ENCODE assay signal across 9 mouse cellular contexts in genomic region chr8:13676302-13676700, GRCm38 (mm10). TPM values are rescaled to one million over a fixed set of nuclear protein-coding genes. Genes with fewer than 3 reads are reported as not detected.
DNase-seq lines count a peak whose midpoint lies in the region; ATAC-seq lines count a peak whose summit lies in the region.
"Had no signal": no experiment of that assay in that cellular context is flagged by ENCODE, and none has a peak within 500 bp of the region (broad histone marks: within the 10 kb centered on the region; RNA-seq: fewer than 3 reads in every experiment).

No protein-coding gene starts in this region.

- H3K36me3 ChIP-seq in intestine, embryonic 15.5 days = no peaks in the 10 kb centered on the region

- peak overlapping the region; percentile 87 for H3K27ac ChIP-seq in intestine, embryonic 15.5 days

- H3K9ac ChIP-seq in intestine, embryonic 15.5 days = peak overlapping the region; percentile 64

- H3K9me3 ChIP-seq in intestine, embryonic 15.5 days = no peaks in the 10 kb centered on the region

- intact Hi-C loops in left cerebral cortex, postnatal 4 days (cut with DNase I) = loop anchor here (2.0 kb wide), 1 partner anchor 74 kb away; no protein-coding TSS in a partner anchor

- 0 out of 2 replicates have a peak, but pooled peaks have one; percentile 5 for ATAC-seq in intestine, embryonic 15.5 days

- peak overlapping the region; percentile 91 for H3K4me2 ChIP-seq in intestine, embryonic 15.5 days (replicated peaks)

- H3K4me3 ChIP-seq in intestine, embryonic 15.5 days (replicated peaks) = peak overlapping the region; percentile 81

- H3K4me1 ChIP-seq in intestine, embryonic 15.5 days (replicated peaks) = peaks cover 18% of the 10 kb centered on the region

- DNase-seq in ovary, postnatal 10 days (ENCODE audit: low spot score) = peak; percentile 22
- DNase-seq in ovary, adult 18-20 months (ENCODE audit: low spot score) = no peak
- DNase-seq in embryo, embryonic 10.5 days (ENCODE audit: low spot score) = peak; percentile 78
- peak; percentile 73 for DNase-seq in gonadal fat pad, adult 2 months (ENCODE audit: low read depth)
- peak; percentile 72 for DNase-seq in left cerebral cortex, postnatal 4 days
- DNase-seq in mesoderm, embryonic 11.5 days (ENCODE audit: low read depth, low spot score) = peak; percentile 57
- DNase-seq in right cerebral cortex, postnatal 4 days = peak; percentile 47

- WGBS in intestine, embryonic 15.5 days = 1% methylated on average over 12 of the region's 12 CpGs

- no peaks in the 10 kb centered on the region for H3K27me3 ChIP-seq in intestine, embryonic 15.5 days (replicated peaks)

RNA-seq across cellular contexts. Expression of gene Rasa3, which starts 1.1 kb away (rescaled TPM):
- polyA plus RNA-seq in gonadal fat pad, adult 2 months (2012; rRNA removed) = 31.1 and 39.4 TPM in 2 replicates
- polyA plus RNA-seq in intestine, embryonic 15.5 days (2015; fragmentation: Nextera tagmentation; extraction: Ambion mirVana) = 19.1 and 22.2 TPM in 2 replicates
- total RNA-seq in left cerebral cortex, postnatal 4 days (2021) = 10 to 100 TPM; 46.4 to 49.1 TPM

RNA-seq across cellular contexts. Expression of gene Cfap97d2, which starts 29.4 kb away (rescaled TPM):
- polyA plus RNA-seq in gonadal fat pad, adult 2 months (2012; rRNA removed) = 0.26 and 0.37 TPM in 2 replicates
- polyA plus RNA-seq in intestine, embryonic 15.5 days (2015; fragmentation: Nextera tagmentation; extraction: Ambion mirVana) = 0.10 TPM in 1 of 2 replicates, not detected in the other
- total RNA-seq in left cerebral cortex, postnatal 4 days (2021) = 1 to 10 TPM in 1 of 2 experiments, under 1 TPM in 1; 0.66 to 1.9 TPM
- total RNA-seq: ES-E14 had no signal
